Mouse (Mus musculus) ZHBTc4 (cell line): ENCODE results near the gene Slit3.

ENCODE experiments used
- DNase-seq: peaks from one replicate; pipeline ENCODE4 v3.0.0-alpha.2; 2011; ENCODE audit warnings: low read depth, low spot score

The Slit3 gene

DNA sequence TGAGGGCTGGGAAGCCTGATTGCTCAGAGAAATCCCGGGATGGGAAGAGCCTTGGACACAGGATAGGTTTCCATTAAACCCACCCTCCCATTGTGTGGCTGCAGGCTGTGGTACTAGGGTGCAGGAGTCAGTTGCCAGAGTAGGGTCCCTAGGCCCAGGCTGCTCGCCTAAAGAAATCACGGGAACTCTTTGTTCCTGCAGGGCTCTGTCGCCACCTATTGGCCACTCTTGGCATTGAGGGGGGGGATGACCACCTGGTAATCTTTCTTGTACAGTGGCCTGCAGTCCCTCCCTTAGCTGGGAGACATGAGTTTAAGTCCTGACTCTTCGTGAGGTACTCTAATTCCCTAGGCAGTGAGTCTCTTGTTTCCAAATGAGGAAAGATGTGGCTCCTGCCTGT is 572.1 kb downstream of the Slit3 start:
- DNase-seq = peak; percentile 77

GRCm38 (mm10) chr11:35693625-35694024 is 572.6 kb downstream of the Slit3 start:
- DNase-seq = no peak

DNA sequence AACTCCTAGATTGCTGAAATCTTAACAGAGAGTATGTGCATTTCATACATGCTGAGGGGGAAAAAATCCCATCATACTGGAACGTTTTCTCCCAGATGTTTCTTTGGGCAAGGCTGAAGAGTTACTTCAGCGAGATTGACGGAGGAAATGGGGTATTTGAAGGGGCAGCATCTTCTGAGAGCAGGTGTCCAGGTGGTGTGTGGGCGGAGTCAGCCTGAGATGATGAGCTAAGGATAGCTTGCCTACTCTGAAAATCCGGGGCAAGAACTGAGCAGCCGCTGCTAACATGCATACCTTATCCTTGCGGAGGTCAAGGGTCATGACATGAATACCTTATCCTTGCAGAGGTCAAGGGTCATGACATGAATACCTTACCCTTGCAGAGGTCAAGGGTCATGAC is 576.5 kb downstream of the Slit3 start:
- no peak for DNase-seq

GRCm38 (mm10) chr11:35698901-35699300 is 577.9 kb downstream of the Slit3 start:
- no peak for DNase-seq

DNA sequence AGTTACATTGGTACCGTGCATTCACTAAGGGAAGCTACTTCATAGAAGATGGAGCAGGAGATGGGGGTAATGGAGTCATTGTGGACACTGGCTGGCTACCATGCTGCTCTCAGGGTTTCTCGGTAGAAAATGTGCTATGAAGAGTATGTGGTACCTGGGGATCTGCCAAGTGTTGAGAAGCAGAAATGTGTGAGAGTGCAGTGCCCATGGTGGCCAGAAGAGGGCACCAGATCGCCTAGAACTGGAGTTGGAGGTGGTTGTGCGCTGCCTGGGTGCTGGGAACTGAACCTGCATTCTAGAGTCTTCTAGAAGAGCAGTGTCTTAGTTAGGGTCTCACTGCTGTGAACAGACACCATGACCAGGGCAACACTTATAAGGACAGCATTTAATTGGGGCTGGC is 582.4 kb downstream of the Slit3 start:
- DNase-seq = peak; percentile 66

DNA sequence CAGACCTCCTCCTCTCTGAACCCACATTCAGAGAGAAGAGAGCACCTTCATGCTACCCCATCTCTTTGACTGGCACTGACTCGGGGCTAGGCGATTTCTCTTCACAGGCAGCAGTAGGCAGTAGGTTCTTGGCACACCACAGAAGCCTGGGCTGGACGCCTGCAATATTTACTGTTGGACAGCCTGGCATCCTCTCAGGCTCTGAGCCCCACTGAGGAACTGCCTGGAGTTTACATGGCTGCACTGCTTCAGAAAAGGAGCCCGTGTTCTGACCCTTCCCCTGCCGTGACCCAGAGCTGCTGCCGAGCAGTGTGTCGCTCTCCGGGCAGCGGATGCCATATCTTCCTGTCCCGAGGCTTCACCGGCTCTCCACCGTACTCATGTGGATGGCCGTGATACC is 583.4 kb downstream of the Slit3 start:
- DNase-seq = no peak

GRCm38 (mm10) chr11:35704927-35705326 is 583.9 kb downstream of the Slit3 start:
- DNase-seq = peak; percentile 33

DNA sequence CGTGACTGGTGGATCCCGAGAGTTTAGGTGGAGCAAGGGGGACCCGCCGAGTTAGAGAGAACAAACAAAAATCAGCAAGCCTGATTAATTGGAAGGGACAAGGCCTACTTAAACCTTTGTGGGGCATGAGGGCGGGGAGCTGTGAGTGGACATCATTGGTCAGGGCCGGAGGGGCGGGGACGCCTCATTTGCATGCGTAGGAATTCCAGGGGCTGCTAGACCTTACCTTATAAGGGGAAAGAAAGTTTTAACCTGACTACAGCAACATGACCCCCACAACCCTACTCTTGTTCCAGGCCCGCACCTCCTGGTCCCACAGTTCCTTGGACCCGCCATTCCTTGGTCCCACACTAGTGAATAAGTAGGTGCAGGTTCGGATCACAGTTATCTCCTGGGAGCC is 586.4 kb downstream of the Slit3 start:
- peak; percentile 60 for DNase-seq

GRCm38 (mm10) chr11:35711314-35711713 is 590.3 kb downstream of the Slit3 start:
- no peak for DNase-seq

DNA sequence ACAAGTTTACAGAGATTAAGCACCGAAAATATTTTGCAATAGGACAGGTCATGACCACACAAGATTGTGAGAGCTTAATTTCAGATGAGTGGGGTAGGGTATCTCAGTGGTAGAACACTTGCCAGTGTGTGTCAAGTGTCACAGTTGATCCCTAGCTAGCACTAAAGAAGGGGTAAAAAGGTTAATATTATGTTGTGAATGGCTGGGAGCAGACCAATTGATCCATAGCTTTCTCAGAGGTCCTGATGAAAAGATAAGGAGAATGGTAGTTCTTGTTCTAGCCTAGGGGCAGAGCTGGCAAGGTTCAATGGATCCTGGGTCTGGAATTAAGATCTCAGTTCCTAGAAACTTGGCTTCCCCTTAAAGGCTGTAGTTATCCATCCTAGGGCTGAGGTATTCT is 597.9 kb downstream of the Slit3 start:
- DNase-seq = no peak

GRCm38 (mm10) chr11:35723876-35724275 is 602.9 kb downstream of the Slit3 start:
- no peak for DNase-seq

DNA sequence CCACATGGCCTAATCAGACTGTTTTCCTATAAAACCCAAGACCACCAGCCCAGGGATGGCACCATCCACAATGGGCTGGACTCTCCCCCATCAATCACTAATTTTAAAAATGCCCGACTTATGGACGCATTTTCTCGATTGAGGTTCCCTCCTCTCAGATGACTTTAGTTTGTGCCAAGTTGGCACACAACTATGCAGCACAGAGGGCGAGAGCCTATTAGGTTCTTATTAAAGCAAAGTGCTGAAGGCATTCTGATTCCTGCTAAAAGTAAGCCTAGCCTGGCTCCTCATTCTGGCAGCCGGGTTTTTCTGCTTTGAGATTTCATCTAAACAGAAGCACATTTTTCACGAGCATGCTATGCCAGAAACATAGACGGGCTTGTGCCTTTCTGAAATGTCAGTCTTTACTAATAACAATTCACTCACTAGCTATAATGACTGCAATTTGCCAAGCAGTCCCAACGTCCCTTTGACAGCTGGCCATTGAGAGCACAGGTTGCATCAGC is 605.4 kb downstream of the Slit3 start:
- DNase-seq = no peak

GRCm38 (mm10) chr11:35728200-35728599 is 607.2 kb downstream of the Slit3 start:
- no peak for DNase-seq

GRCm38 (mm10) chr11:35729186-35729585 is 608.2 kb downstream of the Slit3 start:
- no peak for DNase-seq

GRCm38 (mm10) chr11:35732366-35732765 is 611.3 kb downstream of the Slit3 start:
- DNase-seq = peak; percentile 64

DNA sequence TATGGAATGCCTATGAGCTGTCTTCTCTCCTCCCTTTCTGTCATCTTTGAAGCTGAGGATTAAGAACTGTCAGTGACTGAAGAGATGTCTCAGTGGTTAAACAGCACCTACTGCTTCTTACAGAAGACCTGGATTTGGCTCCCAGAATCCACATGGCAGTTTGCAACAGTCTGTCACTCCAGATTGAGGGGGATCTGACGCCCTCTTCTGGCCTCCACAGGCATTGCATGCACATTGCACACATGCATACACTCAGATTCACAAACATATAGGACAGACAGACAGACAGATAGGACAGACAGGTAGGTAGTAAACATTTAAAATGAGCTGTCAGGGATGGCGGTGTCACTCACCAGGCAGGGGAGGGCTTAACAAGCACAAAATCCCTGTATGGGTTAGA is 615.8 kb downstream of the Slit3 start:
- DNase-seq = peak; percentile 71

- no peak for DNase-seq
Observed at GRCm38 (mm10) chr11:35737262-35737661, 616.2 kb downstream of the Slit3 start.

- DNase-seq = no peak
Observed at GRCm38 (mm10) chr11:35738102-35738501, 617.1 kb downstream of the Slit3 start.

- no peak for DNase-seq
Observed at GRCm38 (mm10) chr11:35743586-35743985, 622.6 kb downstream of the Slit3 start.

GRCm38 (mm10) chr11:35744571-35744970 is 623.5 kb downstream of the Slit3 start:
- no peak for DNase-seq

GRCm38 (mm10) chr11:35750578-35750977 is 629.6 kb downstream of the Slit3 start:
- DNase-seq = no peak

DNA sequence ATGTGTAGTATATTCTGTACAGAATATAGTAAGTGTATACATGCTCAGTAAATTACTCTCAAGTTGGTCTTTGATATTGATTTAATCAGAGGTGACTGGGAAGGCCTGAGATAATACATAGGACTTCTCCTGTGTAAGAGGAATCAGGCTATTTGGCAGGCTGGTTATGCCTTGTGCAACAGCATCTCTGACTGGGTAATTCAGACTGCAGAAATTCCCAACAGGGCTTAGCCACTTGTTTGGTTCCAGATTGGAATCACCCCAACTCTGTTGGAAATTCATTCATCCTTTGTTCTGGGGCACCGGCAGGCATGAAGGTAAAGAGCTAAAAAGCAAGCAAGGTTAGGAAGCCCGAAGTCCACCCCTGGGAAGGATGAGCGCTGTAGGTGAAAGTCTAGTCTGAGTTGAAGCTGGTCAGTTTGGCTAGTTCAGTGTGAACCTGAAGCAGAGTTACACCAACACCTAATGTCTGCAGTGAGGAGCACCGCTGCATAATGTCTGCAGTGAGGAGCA is 633.9 kb downstream of the Slit3 start:
- no peak for DNase-seq

DNA sequence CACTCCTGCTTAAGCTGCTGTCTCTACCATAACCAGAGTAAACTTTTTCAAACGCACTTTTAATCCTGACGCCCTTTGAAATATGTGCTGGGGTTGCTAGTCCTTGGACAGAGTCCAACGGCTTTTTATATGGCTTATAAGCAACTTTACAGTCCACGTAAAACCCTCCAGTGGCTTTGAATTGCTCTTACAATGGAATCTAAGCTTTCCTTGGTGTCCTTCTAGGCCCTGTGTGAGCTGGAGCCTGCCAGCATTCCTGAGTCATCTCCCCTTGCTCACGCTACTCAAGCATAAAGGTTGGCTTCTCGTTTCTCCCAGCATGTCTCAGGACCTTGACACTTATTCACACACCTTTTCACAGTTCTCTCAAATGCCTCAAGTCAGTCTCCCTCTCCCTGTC is 634.5 kb downstream of the Slit3 start:
- DNase-seq = no peak
